Mouse (Mus musculus) liver, embryonic 12.5 days (tissue): ENCODE measurements around the gene Olfr392. TPM values are rescaled to one million over a fixed set of nuclear protein-coding genes. Genes with fewer than 3 reads are reported as not detected.

Source experiments
- ATAC-seq: fragments of 200-750 bp; cut with Nextera tagmentation; 2 replicates; pipeline ENCODE4 v1.8.0; 2017; ENCODE audit warnings: moderate number of reproducible peaks, mild to moderate bottlenecking, moderate library complexity
- H3K27ac ChIP-seq: fragments of 300-500 bp; sonication (generic); 2 replicates; pipeline ENCODE4 v1.5.1; 2016; ENCODE audit warnings: mild to moderate bottlenecking
- H3K27me3 ChIP-seq: fragments of 300-500 bp; sonication (generic); replicated peaks from 2 replicates; pipeline ENCODE4 v1.6.1; 2016; ENCODE audit warnings: mild to moderate bottlenecking, moderate library complexity
- H3K36me3 ChIP-seq: fragments of 300-500 bp; sonication (generic); 2 replicates; pipeline ENCODE4 v1.6.1; 2016; ENCODE audit warnings: mild to moderate bottlenecking, moderate library complexity
- H3K4me1 ChIP-seq: fragments of 300-500 bp; sonication (generic); 2 replicates; pipeline ENCODE4 v1.6.1; 2016
- H3K4me2 ChIP-seq: fragments of 300-500 bp; sonication (generic); 2 replicates; pipeline ENCODE4 v1.6.1; 2016; ENCODE audit warnings: mild to moderate bottlenecking, moderate library complexity
- H3K4me3 ChIP-seq: fragments of 300-500 bp; sonication (generic); 2 replicates; pipeline ENCODE4 v1.5.1; 2016; ENCODE audit warnings: mild to moderate bottlenecking, moderate library complexity
- H3K9ac ChIP-seq: fragments of 300-500 bp; sonication (generic); 2 replicates; pipeline ENCODE4 v1.6.1; 2016; ENCODE audit warnings: mild to moderate bottlenecking, moderate library complexity
- H3K9me3 ChIP-seq: fragments of 300-500 bp; sonication (generic); replicated peaks from 2 replicates; pipeline ENCODE4 v1.6.1; 2016; ENCODE audit warnings: mild to moderate bottlenecking, moderate library complexity
- WGBS: fragments of 180-500 bp; shearing (Covaris S2); methylation state at CpG from one replicate; pipeline ENCODE4 v1.1.7; 2016; ENCODE audit not compliant: insufficient replicate concordance; 5-methylcytosine and 5-hydroxymethylcytosine counted together
- polyA plus RNA-seq: library from polyadenylated mRNA; unstranded; fragments of >200 nt; fragmentation: Nextera tagmentation; extraction: Ambion mirVana; gene quantifications from 2 replicates; pipeline ENCODE4 v1.2.1, GENCODE M21; 2016

Olfr392 gene
- polyA plus RNA-seq, result not detected in 2 replicates

GRCm38 (mm10) chr11:73816949-73817348 lies at the start of gene Olfr392:
TSS of gene Olfr392 (minus strand) at chr11:73817049.
- Histone ChIP-seq H3K9ac (no peak within 1 kb of the TSS), H3K4me3 (no peak within 1 kb of the TSS), H3K36me3 (no peaks in the 10 kb centered on the region), H3K4me2 (no peak within 1 kb of the TSS), H3K27me3 (no peaks in the 10 kb centered on the region), H3K27ac (no peak within 1 kb of the TSS), H3K9me3 (no peaks in the 10 kb centered on the region), H3K4me1 (no peaks in the 10 kb centered on the region)
- 73% methylated on average over 1 of the region's 1 CpGs for WGBS
- no peak for ATAC-seq

GRCm38 (mm10) chr11:73851354-73851753 lies 34.5 kb upstream of the Olfr392 start, which contains the start of gene Olfr393:
TSS of gene Olfr393 (minus strand) at chr11:73851454.
- H3K27me3 ChIP-seq, result no peaks in the 10 kb centered on the region
- H3K4me3 ChIP-seq, result no peak within 1 kb of the TSS
- no peak within 1 kb of the TSS for H3K4me2 ChIP-seq
- no peak within 1 kb of the TSS for H3K27ac ChIP-seq
- no peaks in the 10 kb centered on the region for H3K36me3 ChIP-seq
- no peak for ATAC-seq
- no peak within 1 kb of the TSS for H3K9ac ChIP-seq
- H3K4me1 ChIP-seq, result no peaks in the 10 kb centered on the region
- H3K9me3 ChIP-seq, result no peaks in the 10 kb centered on the region; the same call in 1 of the 2 replicates

GRCm38 (mm10) chr11:73802952-73803351 lies 13.9 kb downstream of the Olfr392 start, which contains the start of gene Olfr391-ps:
TSS of gene Olfr391-ps (minus strand) at chr11:73803052.
- H3K27ac ChIP-seq, result no peak within 1 kb of the TSS
- no peaks in the 10 kb centered on the region for H3K9me3 ChIP-seq
- no peaks in the 10 kb centered on the region for H3K4me1 ChIP-seq
- no peak within 1 kb of the TSS for H3K4me3 ChIP-seq
- no peaks in the 10 kb centered on the region for H3K36me3 ChIP-seq
- H3K4me2 ChIP-seq, result no peak within 1 kb of the TSS
- WGBS, result 34% methylated on average over 1 of the region's 1 CpGs
- ATAC-seq, result no peak
- no peak within 1 kb of the TSS for H3K9ac ChIP-seq
- H3K27me3 ChIP-seq, result no peaks in the 10 kb centered on the region

GRCm38 (mm10) chr11:73782664-73783063 lies 34.2 kb downstream of the Olfr392 start, which contains the start of gene Olfr390:
TSS of gene Olfr390 (plus strand) at chr11:73782964.
- Histone ChIP-seq H3K9ac (no peak within 1 kb of the TSS), H3K4me1 (no peaks in the 10 kb centered on the region), H3K27me3 (no peaks in the 10 kb centered on the region), H3K27ac (no peak within 1 kb of the TSS), H3K4me3 (no peak within 1 kb of the TSS), H3K4me2 (no peak within 1 kb of the TSS), H3K36me3 (no peaks in the 10 kb centered on the region), H3K9me3 (no peaks in the 10 kb centered on the region)
- WGBS, result 55% methylated on average over 1 of the region's 1 CpGs
- ATAC-seq, result no peak

GRCm38 (mm10) chr11:73780613-73781012 lies 36.2 kb downstream of the Olfr392 start, which contains the start of gene Olfr389:
TSS of gene Olfr389 (minus strand) at chr11:73780713.
- 73% methylated on average over 1 of the region's 1 CpGs for WGBS
- H3K4me1 ChIP-seq, result no peaks in the 10 kb centered on the region
- no peak within 1 kb of the TSS for H3K4me3 ChIP-seq
- H3K4me2 ChIP-seq, result no peak within 1 kb of the TSS
- no peak within 1 kb of the TSS for H3K9ac ChIP-seq
- H3K36me3 ChIP-seq, result no peaks in the 10 kb centered on the region
- H3K9me3 ChIP-seq, result no peaks in the 10 kb centered on the region
- no peak for ATAC-seq
- H3K27ac ChIP-seq, result no peak within 1 kb of the TSS
- H3K27me3 ChIP-seq, result no peaks in the 10 kb centered on the region

Other genes with a start within 250 kb of the Olfr392 start
- gene Olfr385, start 224.0 kb downstream of the Olfr392 start, polyA plus RNA-seq, result not detected in 2 replicates
- gene Olfr384, start 218.5 kb downstream of the Olfr392 start, polyA plus RNA-seq, result not detected in 2 replicates
- gene Zfp735, start 128.3 kb downstream of the Olfr392 start, polyA plus RNA-seq, result not detected in 2 replicates
- not detected in 2 replicates for gene Olfr389, start 36.3 kb downstream of the Olfr392 start, polyA plus RNA-seq
- gene Olfr390, start 34.1 kb downstream of the Olfr392 start, polyA plus RNA-seq, result not detected in 2 replicates
- gene Olfr391-ps, start 14.0 kb downstream of the Olfr392 start, polyA plus RNA-seq, result not detected in 2 replicates
- gene Olfr393, start 34.4 kb upstream of the Olfr392 start, polyA plus RNA-seq, result not detected in 2 replicates
- not detected in 2 replicates for gene Olfr394, start 73.7 kb upstream of the Olfr392 start, polyA plus RNA-seq
- not detected in 2 replicates for gene Olfr395, start 92.2 kb upstream of the Olfr392 start, polyA plus RNA-seq
- gene Olfr23, start 119.6 kb upstream of the Olfr392 start, polyA plus RNA-seq, result not detected in 2 replicates
- gene Olfr397, start 143.8 kb upstream of the Olfr392 start, polyA plus RNA-seq, result not detected in 2 replicates
- gene Olfr398, start 173.4 kb upstream of the Olfr392 start, polyA plus RNA-seq, result not detected in 2 replicates
- not detected in 2 replicates for gene Olfr139, start 239.5 kb upstream of the Olfr392 start, polyA plus RNA-seq
- gene Olfr399, start 239.6 kb upstream of the Olfr392 start, polyA plus RNA-seq, result not detected in 2 replicates